ENCODE assay signal across 9 mouse cellular contexts in genomic region chr5:121592816-121593407, GRCm38 (mm10). TPM values are rescaled to one million over a fixed set of nuclear protein-coding genes. Genes with fewer than 3 reads are reported as not detected.
A peak's percentile ranks its signal among the peaks of the same experiment; 100 is the strongest.
DNase-seq lines count a peak whose midpoint lies in the region; ATAC-seq and TF ChIP-seq lines count a peak whose summit lies in the region.
"Had no signal": no experiment of that assay in that cellular context is flagged by ENCODE, and none has a peak within 500 bp of the region (broad histone marks: within the 10 kb centered on the region; RNA-seq: fewer than 3 reads in every experiment).

No protein-coding gene starts in this region.

- H3K4me1 ChIP-seq in heart, embryonic 11.5 days (ENCODE audit: control insufficient read depth, insufficient read depth, low read length) = peaks cover 14% of the 10 kb centered on the region
- H3K4me1 ChIP-seq in heart, embryonic 13.5 days = peaks cover 42% of the 10 kb centered on the region
- H3K4me1 ChIP-seq in liver, embryonic 12.5 days = peaks cover 62% of the 10 kb centered on the region
- H3K4me1 ChIP-seq in small intestine, adult 2 months (ENCODE audit: control insufficient read depth, insufficient read depth, insufficient read length, low read length) = peaks cover 6% of the 10 kb centered on the region

- TF ChIP-seq CTCF in small intestine, adult 2 months (IDR thresholded peaks at IDR 0.05; ENCODE audit: extremely low read depth, insufficient read length, insufficient replicate concordance, low read depth, low read length) = no peak

- peak overlapping the region; percentile 76 for H3K9ac ChIP-seq in heart, embryonic 11.5 days (ENCODE audit: low read depth, low read length)
- H3K9ac ChIP-seq in heart, embryonic 13.5 days = peak overlapping the region; percentile 89
- H3K9ac ChIP-seq in liver, embryonic 12.5 days = peak overlapping the region; percentile 88

- WGBS in heart, embryonic 11.5 days (ENCODE audit: insufficient replicate concordance) = 5% methylated on average over 33 of the region's 33 CpGs
- WGBS in heart, embryonic 13.5 days = 5% methylated on average over 33 of the region's 33 CpGs
- 4% methylated on average over 33 of the region's 33 CpGs for WGBS in liver, embryonic 12.5 days (ENCODE audit: insufficient replicate concordance)
- WGBS in small intestine, adult 2 months = 5% methylated on average over 33 of the region's 33 CpGs

- peak overlapping the region; percentile 59 for H3K4me3 ChIP-seq in heart, embryonic 11.5 days (ENCODE audit: low read depth, low read length)
- peak overlapping the region; percentile 68 for H3K4me3 ChIP-seq in heart, embryonic 13.5 days
- peak overlapping the region; percentile 83 for H3K4me3 ChIP-seq in liver, embryonic 12.5 days
- H3K4me3 ChIP-seq in small intestine, adult 2 months (ENCODE audit: low read depth, low read length) = peak overlapping the region; percentile 79

- no peak for DNase-seq in heart, adult 8-10 months (ENCODE audit: low spot score)
- DNase-seq in NIH3T3 (ENCODE audit: low read depth) = peak; percentile 49
- DNase-seq in urinary bladder, postnatal 36 days (ENCODE audit: low spot score in 2 of 2) = no peak

- no peaks in the 10 kb centered on the region for H3K9me3 ChIP-seq in heart, embryonic 11.5 days (replicated peaks; ENCODE audit: control insufficient read depth, low read length)
- H3K9me3 ChIP-seq in heart, embryonic 13.5 days = no peaks in the 10 kb centered on the region
- no peaks in the 10 kb centered on the region for H3K9me3 ChIP-seq in liver, embryonic 12.5 days (replicated peaks)

- H3K36me3 ChIP-seq in heart, embryonic 11.5 days (ENCODE audit: control insufficient read depth, insufficient read depth, low read length) = no peaks in the 10 kb centered on the region
- no peaks in the 10 kb centered on the region for H3K36me3 ChIP-seq in heart, embryonic 13.5 days
- H3K36me3 ChIP-seq in liver, embryonic 12.5 days = 0 out of 2 replicates have a peak, but pooled peaks cover 3% of the 10 kb centered on the region
- H3K36me3 ChIP-seq in small intestine, adult 2 months (ENCODE audit: control insufficient read depth, insufficient read depth, low read length) = no peaks in the 10 kb centered on the region

- no peak for TF ChIP-seq POLR2A in small intestine, adult 2 months (IDR thresholded peaks at IDR 0.05; ENCODE audit: low read depth, low read length)

- H3K4me2 ChIP-seq in heart, embryonic 11.5 days = peak overlapping the region; percentile 94
- H3K4me2 ChIP-seq in heart, embryonic 13.5 days = peak overlapping the region; percentile 98
- peak overlapping the region; percentile 99 for H3K4me2 ChIP-seq in liver, embryonic 12.5 days

- no peaks in the 10 kb centered on the region; the same call in 1 of the 2 replicates for H3K27me3 ChIP-seq in heart, embryonic 11.5 days (ENCODE audit: control insufficient read depth, insufficient read depth, low read length)
- H3K27me3 ChIP-seq in heart, embryonic 13.5 days (replicated peaks) = 0 out of 2 replicates have a peak, but pooled peaks cover 2% of the 10 kb centered on the region
- H3K27me3 ChIP-seq in liver, embryonic 12.5 days (replicated peaks) = peaks cover 10% of the 10 kb centered on the region; the same call in 1 of the 2 replicates
- no peaks in the 10 kb centered on the region for H3K27me3 ChIP-seq in small intestine, adult 2 months (ENCODE audit: control insufficient read depth, insufficient read depth, low read length)

- no peak; the same call in 1 of the 2 replicates for ATAC-seq in heart, embryonic 11.5 days (replicated peaks; ENCODE audit: insufficient number of reproducible peaks, low FRiP score, low TSS enrichment)
- ATAC-seq in heart, embryonic 13.5 days (ENCODE audit: extremely low read depth, insufficient number of reproducible peaks, low FRiP score, low TSS enrichment) = no peak
- peak; percentile 42 for ATAC-seq in liver, embryonic 12.5 days
- no peak for ATAC-seq in megakaryocyte-erythroid progenitor cell, adult 5-6 weeks (replicated peaks; ENCODE audit: low FRiP score, low TSS enrichment, poor library complexity, severe bottlenecking)

- H3K27ac ChIP-seq in heart, embryonic 11.5 days (ENCODE audit: low read depth, low read length) = no peak overlapping the region
- no peak overlapping the region; the same call in 1 of the 2 replicates for H3K27ac ChIP-seq in heart, embryonic 13.5 days (replicated peaks)
- H3K27ac ChIP-seq in liver, embryonic 12.5 days = peak overlapping the region; percentile 88
- peak overlapping the region; percentile 86 for H3K27ac ChIP-seq in small intestine, adult 2 months (ENCODE audit: insufficient read depth, low read depth, low read length)

RNA-seq across cellular contexts. Expression of gene Aldh2, which starts 0.7 kb away (rescaled TPM):
- polyA plus RNA-seq in heart, embryonic 11.5 days (2014; fragmentation: Nextera tagmentation; extraction: Ambion mirVana) = 24.6 and 39.3 TPM in 2 replicates
- total RNA-seq in heart, adult 8-10 months (2022) = 100 to 1,000 TPM; 363 to 434 (median 401) TPM
- polyA plus RNA-seq in heart, embryonic 13.5 days (2015; fragmentation: Nextera tagmentation; extraction: Ambion mirVana) = 70.7 and 71.8 TPM in 2 replicates
- 143 and 146 TPM in 2 replicates for polyA plus RNA-seq in liver, embryonic 12.5 days (2016; fragmentation: Nextera tagmentation; extraction: Ambion mirVana)
- polyA plus RNA-seq in small intestine, adult 2 months (2012; rRNA removed) = 308 and 324 TPM in 2 replicates
- 98.2 and 116 TPM in 2 replicates for total RNA-seq in megakaryocyte-erythroid progenitor cell, adult 5-6 weeks (2014; fragmentation: Nextera tagmentation)
- total RNA-seq in megakaryocyte-erythroid progenitor cell, adult 5-6 weeks (2017) = 189 and 268 TPM in 2 replicates

RNA-seq across cellular contexts. Expression of gene Acad12, which starts 25.8 kb away (rescaled TPM):
- 5.4 and 5.7 TPM in 2 replicates for polyA plus RNA-seq in heart, embryonic 11.5 days (2014; fragmentation: Nextera tagmentation; extraction: Ambion mirVana)
- 100 to 1,000 TPM in 2 of 4 experiments, 10 to 100 TPM in 2; 97.0 to 106 (median 99.0) TPM for total RNA-seq in heart, adult 8-10 months (2022)
- 5.1 and 6.8 TPM in 2 replicates for polyA plus RNA-seq in heart, embryonic 13.5 days (2015; fragmentation: Nextera tagmentation; extraction: Ambion mirVana)
- polyA plus RNA-seq in liver, embryonic 12.5 days (2016; fragmentation: Nextera tagmentation; extraction: Ambion mirVana) = 1.6 and 1.9 TPM in 2 replicates
- polyA plus RNA-seq in small intestine, adult 2 months (2012; rRNA removed) = 4.4 and 6.7 TPM in 2 replicates
- total RNA-seq in megakaryocyte-erythroid progenitor cell, adult 5-6 weeks (2014; fragmentation: Nextera tagmentation) = 1.8 and 2.4 TPM in 2 replicates
- total RNA-seq in megakaryocyte-erythroid progenitor cell, adult 5-6 weeks (2017) = 0.38 and 2.6 TPM in 2 replicates

RNA-seq across cellular contexts. Expression of gene Mapkapk5, which starts 47.2 kb away (rescaled TPM):
- polyA plus RNA-seq in heart, embryonic 11.5 days (2014; fragmentation: Nextera tagmentation; extraction: Ambion mirVana) = 43.6 and 45.7 TPM in 2 replicates
- total RNA-seq in heart, adult 8-10 months (2022) = 100 to 1,000 TPM; 104 to 124 (median 121) TPM
- polyA plus RNA-seq in heart, embryonic 13.5 days (2015; fragmentation: Nextera tagmentation; extraction: Ambion mirVana) = 31.7 and 33.6 TPM in 2 replicates
- polyA plus RNA-seq in liver, embryonic 12.5 days (2016; fragmentation: Nextera tagmentation; extraction: Ambion mirVana) = 33.6 and 35.8 TPM in 2 replicates
- polyA plus RNA-seq in small intestine, adult 2 months (2012; rRNA removed) = 20.4 and 36.5 TPM in 2 replicates
- 135 and 143 TPM in 2 replicates for total RNA-seq in megakaryocyte-erythroid progenitor cell, adult 5-6 weeks (2014; fragmentation: Nextera tagmentation)
- 120 and 186 TPM in 2 replicates for total RNA-seq in megakaryocyte-erythroid progenitor cell, adult 5-6 weeks (2017)

RNA-seq across cellular contexts. Expression of gene Adam1a, which starts 47.6 kb away (rescaled TPM):
- polyA plus RNA-seq in heart, embryonic 11.5 days (2014; fragmentation: Nextera tagmentation; extraction: Ambion mirVana) = 1.0 and 1.3 TPM in 2 replicates
- total RNA-seq in heart, adult 8-10 months (2022) = 1 to 10 TPM; 1.6 to 3.1 (median 2.3) TPM
- polyA plus RNA-seq in heart, embryonic 13.5 days (2015; fragmentation: Nextera tagmentation; extraction: Ambion mirVana) = 1.2 and 1.3 TPM in 2 replicates
- 0.26 and 0.54 TPM in 2 replicates for polyA plus RNA-seq in liver, embryonic 12.5 days (2016; fragmentation: Nextera tagmentation; extraction: Ambion mirVana)
- polyA plus RNA-seq in small intestine, adult 2 months (2012; rRNA removed) = 1.9 and 3.7 TPM in 2 replicates
- total RNA-seq in megakaryocyte-erythroid progenitor cell, adult 5-6 weeks (2014; fragmentation: Nextera tagmentation) = 1.4 and 3.0 TPM in 2 replicates
- total RNA-seq in megakaryocyte-erythroid progenitor cell, adult 5-6 weeks (2017) = 2.9 and 5.0 TPM in 2 replicates

RNA-seq across cellular contexts. Expression of gene Gm42878, which starts 47.6 kb away (rescaled TPM):
- polyA plus RNA-seq in heart, embryonic 11.5 days (2014; fragmentation: Nextera tagmentation; extraction: Ambion mirVana) = not detected in 2 replicates
- not detected for total RNA-seq in heart, adult 8-10 months (2022)
- polyA plus RNA-seq in heart, embryonic 13.5 days (2015; fragmentation: Nextera tagmentation; extraction: Ambion mirVana) = not detected in 2 replicates
- polyA plus RNA-seq in liver, embryonic 12.5 days (2016; fragmentation: Nextera tagmentation; extraction: Ambion mirVana) = not detected in 2 replicates
- not detected in 2 replicates for polyA plus RNA-seq in small intestine, adult 2 months (2012; rRNA removed)
- not detected in 2 replicates for total RNA-seq in megakaryocyte-erythroid progenitor cell, adult 5-6 weeks (2014; fragmentation: Nextera tagmentation)
- not detected in 2 replicates for total RNA-seq in megakaryocyte-erythroid progenitor cell, adult 5-6 weeks (2017)
- total RNA-seq: layer of hippocampus, postnatal 25 days had no signal

Comparison
In these comparisons a context has a peak if more than half of its experiments do, and no peak if none do; other contexts are left out.
1. H3K27ac ChIP-seq: peak in liver, embryonic 12.5 days (single experiment) and small intestine, adult 2 months (single experiment); none in heart, embryonic 11.5 days (single experiment) and heart, embryonic 13.5 days (single experiment).
2. Peak in every context shown above with its lines, with median percentiles within 50 percentile points of each other: H3K4me2 ChIP-seq, H3K4me3 ChIP-seq and H3K9ac ChIP-seq.